Mouse (Mus musculus) left cerebral cortex, adult 11 months (tissue): ENCODE results near the gene Cda.

Source experiments
- DNase-seq: peaks from one replicate; pipeline ENCODE4 v3.0.0; 2022; ENCODE audit warnings: low spot score

Gene Cda

DNA sequence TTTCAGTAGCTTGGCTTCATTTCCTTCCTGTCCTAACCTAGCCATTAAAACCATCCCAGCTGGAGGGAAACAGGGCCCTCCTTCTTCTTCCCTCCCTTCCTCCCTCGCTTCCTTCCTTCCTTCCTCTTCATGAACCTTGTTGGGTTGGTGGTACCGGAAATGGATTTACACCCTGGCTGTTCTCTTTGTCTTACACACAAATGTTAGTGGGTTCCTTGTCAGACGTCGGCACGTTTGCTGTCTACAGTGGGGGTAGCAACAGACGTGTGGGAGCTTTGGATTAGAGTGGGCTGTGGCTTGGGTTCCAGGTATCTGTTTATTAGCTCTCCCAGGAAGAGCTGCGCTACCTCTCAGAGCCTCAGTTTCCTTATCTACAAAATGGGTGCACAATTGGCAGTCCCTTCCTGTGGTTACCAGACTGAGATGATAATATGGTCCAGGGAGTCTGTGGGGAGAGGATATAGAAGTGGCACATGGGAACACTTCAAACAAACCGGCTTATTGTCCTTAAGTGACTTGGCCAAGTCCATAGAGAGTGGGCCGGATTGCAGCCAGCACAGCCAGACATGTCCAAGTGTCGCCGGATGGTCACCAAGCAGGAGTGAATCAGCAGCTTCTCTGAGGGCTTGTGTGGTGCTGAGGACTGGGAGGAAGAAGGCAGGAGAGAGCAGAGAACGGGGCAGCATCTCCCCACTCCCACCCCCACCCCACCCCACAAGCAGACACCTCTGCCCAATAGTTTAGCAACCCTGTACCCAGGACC, 887 bp upstream of the Cda start:
- no peak for DNase-seq

DNA sequence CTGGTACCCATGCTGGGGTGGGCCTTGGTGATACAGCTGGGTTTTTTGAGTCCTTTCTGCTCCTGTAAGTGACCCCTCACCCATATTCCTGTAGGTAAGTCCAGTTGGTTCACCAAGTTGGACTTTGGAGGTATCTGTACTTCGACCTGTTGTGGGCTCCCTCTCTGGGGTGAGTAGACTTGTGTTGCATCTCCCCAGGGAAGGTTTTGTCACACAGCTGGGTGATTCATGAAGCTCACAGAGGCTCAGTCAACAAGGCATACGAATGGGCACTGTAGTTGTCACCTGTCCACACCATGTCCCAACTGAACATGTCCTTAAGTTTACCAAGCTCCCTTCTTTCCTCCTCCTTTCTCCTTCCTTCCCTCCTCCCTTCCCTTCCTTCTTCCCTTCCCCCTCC, 1.2 kb downstream of the Cda start:
- DNase-seq = no peak

DNA sequence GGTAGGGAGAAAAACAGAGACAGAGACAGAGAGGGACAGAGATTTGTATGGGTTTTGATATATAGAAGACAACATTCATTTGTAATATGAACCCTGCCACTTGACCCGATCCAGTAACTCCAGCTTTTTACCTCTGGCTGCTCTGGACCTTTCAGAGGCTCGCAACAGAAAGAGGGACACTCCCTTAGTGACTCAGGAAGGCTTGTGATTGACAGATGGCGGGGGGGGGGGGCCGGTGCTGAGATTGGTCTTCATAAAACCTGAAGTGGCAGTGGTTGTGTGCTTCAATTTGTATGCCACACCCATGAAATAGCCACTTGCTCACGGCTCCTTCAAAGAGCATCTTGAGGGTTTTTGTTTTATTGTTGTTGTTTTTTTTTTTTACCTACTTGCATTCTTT, 4.3 kb downstream of the Cda start:
- no peak for DNase-seq

DNA sequence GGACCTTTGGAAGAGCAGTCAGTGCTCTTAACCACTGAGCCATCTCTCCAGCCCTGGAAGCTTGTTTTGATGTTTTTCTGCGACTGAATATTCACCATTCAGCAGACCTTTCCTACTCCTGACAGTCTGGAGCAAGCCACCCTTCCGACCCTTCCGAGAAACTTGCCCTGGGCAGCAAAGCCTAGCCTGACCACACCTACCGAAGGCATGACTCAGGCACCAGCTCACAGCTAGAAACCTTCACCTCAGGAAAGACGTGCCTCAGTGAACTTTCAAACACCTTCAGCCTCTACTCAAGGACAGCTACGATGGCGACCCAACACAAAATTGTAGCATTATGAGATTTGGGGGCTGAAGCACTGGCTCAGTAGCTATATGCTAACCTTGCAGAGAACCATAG, 4.9 kb downstream of the Cda start:
- no peak for DNase-seq

DNA sequence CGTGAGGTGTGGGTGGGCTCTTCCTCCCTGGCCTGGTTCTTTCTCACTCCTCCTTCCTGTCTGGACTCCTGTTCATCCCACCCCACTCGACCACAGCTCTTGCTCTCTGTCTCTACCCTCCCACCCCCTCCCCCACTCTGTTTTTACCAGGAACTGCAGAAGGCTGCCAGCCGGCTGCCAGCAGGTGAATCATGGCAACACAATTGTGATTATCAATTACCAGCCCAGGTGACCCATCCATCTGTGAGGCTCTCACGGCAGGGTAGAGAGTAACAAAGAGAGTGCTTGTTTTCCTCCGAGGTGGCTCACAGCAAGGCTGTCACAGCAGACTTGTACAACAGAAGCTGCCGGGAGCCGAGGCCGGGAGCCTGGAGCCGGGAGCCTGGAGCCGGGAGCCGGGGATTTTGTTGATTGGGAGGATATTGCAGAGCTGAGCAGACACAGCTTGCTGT, 6.4 kb downstream of the Cda start:
- DNase-seq = no peak

DNA sequence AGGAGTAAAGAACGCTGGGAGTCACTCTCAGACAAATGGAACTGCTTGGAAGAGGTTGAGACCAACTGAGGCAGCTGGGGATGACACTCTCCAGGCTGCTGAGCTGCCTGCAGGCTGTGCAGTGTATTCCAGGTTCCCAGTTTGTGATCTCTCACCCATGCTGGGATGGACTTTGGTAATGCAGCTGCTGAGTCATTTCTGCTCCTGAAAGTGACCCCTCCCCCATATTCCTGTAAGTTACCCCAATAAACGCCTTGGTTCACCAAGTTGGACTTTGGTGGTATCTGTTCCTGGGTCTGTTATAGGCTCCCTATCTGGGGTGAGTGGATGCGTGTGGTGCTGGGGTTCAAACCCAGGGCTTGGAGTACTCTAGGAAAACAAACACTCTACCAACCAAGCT, 9.6 kb downstream of the Cda start:
- DNase-seq = no peak

DNA sequence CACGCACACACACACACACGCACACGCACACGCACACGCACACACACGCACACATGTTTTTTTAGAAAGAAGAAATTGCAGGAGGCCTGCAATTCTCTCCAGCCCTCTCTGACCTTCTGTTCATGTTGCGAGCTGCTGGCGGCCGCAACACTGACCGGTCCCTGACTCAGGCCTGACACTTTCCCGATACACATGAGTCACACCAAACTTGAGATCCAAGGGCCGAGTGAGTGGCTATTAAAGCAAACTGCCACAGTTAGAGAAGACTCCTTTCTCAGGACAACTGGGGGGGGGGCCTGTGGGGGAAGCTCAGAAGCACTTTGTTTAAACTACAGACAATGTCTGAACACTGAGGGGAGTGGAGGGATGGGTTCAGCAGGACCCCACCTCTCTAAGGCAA, 11.2 kb downstream of the Cda start:
- DNase-seq = no peak

GRCm38 (mm10) chr4:138356141-138356540, 11.7 kb downstream of the Cda start:
- no peak for DNase-seq

GRCm38 (mm10) chr4:138355496-138355895, 12.3 kb downstream of the Cda start:
- no peak for DNase-seq

DNA sequence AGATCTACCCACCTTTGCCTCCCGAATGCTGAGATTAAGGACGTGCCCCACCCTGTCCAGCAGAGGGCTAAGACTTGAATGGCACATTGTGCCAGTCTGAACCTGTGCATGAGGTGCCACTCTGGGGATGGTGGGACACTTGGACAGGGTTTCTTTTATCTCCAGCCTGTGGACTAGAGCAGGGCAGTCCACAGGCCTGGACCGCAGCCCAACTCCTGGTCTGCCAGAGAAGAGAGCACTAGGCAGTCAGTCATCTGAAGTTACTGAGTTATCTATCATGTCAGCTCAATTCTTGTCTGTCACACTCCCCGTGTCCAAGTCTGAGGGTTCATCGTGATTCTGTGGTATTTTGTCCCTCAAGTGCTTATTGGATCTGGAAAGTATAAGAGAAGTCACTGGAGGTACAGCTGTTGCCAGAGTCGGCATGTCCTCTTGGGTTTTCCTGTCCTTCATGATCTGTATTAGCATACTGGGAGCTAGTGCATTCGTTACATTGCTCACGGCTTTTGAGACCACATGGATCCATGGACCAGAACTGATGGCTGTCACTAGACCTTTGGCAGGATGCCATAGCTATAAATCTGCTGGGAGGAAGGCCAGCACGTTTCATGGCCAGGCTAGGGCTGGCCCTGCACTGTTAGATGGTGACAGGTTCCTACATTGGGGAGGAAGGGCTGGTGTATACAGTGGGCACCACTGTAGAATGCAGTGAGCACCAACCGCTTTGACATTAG, 14.2 kb downstream of the Cda start:
- no peak for DNase-seq

GRCm38 (mm10) chr4:138352692-138353091, 15.1 kb downstream of the Cda start:
- no peak for DNase-seq

- DNase-seq = no peak
Observed at GRCm38 (mm10) chr4:138351821-138352220, 16.0 kb downstream of the Cda start.

DNA sequence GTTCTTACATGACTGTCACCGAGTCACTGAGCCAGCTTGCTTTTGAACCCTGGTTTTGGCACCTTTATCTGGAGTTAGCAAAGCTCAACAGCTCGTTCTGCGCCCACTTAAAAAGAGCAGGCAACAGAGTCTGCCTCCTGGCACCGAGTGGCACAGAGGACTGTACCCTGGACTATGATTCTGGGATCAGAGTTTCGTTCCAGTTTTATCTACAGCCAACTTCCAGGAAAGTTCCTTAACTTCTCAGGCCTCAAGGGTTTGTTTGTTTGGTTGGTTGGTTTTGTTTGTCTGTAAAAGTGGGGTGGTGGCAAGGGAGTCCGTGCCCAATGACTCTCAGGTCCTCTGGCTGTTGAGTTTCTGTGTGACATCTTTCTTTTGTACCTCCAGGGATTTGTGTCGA, 19.1 kb downstream of the Cda start:
- DNase-seq = no peak

GRCm38 (mm10) chr4:138347280-138347679, 20.5 kb downstream of the Cda start:
- DNase-seq = no peak

GRCm38 (mm10) chr4:138344891-138345545, 22.8 kb downstream of the Cda start:
- DNase-seq = no peak

DNA sequence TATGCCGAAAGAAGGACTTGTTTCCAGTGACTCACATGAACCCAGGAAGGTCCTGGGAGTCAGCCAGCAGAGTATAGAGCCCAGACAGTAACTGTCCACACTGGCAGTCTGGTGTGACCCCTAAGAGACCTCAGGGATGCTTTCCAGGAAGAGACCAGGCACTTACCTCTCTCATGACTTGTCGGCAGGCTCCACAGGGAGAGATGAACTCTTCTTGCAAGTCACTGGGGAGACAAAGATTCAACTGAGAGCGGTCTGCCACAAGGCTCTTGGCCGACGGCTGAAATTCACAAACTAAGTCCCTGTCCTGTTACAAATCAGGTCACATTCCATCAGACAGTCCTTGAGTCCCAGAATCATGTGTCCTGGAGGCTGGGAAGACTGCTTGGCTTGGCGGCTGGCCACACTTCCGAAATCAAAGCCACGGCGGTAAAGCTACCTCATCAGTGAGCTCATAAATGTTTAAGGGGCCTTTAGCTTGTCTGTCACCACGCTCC, 24.4 kb downstream of the Cda start:
- no peak for DNase-seq

GRCm38 (mm10) chr4:138342778-138343177, 25.0 kb downstream of the Cda start:
- DNase-seq = no peak

DNA sequence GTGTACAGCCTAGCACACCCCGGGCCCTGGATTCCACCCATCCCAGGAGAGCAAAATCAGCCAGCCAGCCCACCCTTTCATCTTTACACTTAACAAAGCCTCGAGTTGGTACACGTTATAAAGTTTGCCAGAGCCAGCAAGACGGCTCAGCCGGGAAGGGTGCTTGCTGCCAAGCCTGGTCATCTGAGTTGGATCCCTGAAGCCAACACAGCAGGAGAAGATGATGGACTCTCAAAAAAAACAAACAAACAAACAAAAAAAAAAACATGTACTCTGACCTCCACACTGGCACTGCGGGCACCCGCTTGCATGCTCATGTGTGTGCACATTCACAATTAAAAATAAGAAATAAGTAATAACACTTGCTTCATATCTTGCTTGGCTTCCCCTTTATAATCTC, 25.7 kb downstream of the Cda start:
- no peak for DNase-seq

GRCm38 (mm10) chr4:138341393-138341792, 26.4 kb downstream of the Cda start:
- DNase-seq = no peak

DNA sequence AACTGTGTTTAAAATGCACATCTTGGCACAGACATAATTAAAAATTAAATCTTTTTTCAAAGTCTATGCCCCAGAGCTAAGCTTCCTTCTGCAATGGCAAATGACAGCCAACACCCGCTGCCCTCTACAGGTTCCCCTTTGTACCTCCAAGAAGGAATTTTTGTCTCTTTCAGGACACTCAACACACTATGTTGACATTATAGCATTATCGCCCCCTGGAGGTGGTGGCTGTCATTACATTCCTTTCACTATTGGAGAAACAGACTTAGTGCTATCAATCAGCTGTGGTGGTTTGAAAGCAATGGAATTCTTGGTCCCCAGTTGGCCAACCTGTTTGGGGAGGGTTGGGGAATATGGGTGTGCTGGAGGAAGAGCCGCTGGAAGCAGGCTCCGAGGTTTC, 27.8 kb downstream of the Cda start:
- DNase-seq = no peak

GRCm38 (mm10) chr4:138337341-138337740, 30.5 kb downstream of the Cda start:
- no peak for DNase-seq

GRCm38 (mm10) chr4:138336876-138337275, 30.9 kb downstream of the Cda start:
- no peak for DNase-seq

- no peak for DNase-seq
Observed at GRCm38 (mm10) chr4:138335648-138336047, 32.1 kb downstream of the Cda start.
